Mouse (Mus musculus) midbrain, embryonic 11.5 days (tissue): ENCODE data around the gene Hsd3b6. TPM values are rescaled to one million over a fixed set of nuclear protein-coding genes. Genes with fewer than 3 reads are reported as not detected.
"Not testable (repeated sequence)": the region's sequence is repeated elsewhere in the genome, so short reads cannot be mapped to it uniquely, and the experiment has no call there.

ENCODE experiments used
- ATAC-seq: fragments of 200-750 bp; cut with Nextera tagmentation; 2 replicates; pipeline ENCODE4 v1.8.0; 2017; ENCODE audit warnings: moderate TSS enrichment, moderate library complexity; ENCODE audit not compliant: low FRiP score
- DNase-seq: peaks from one replicate; pipeline ENCODE4 v3.0.0; 2015; ENCODE audit warnings: low spot score; ENCODE audit errors: missing footprints
- H3K27ac ChIP-seq: fragments of 300-500 bp; sonication (generic); 2 replicates; pipeline ENCODE4 v1.5.1; 2014; ENCODE audit warnings: low read depth, low read length
- H3K27me3 ChIP-seq: fragments of 300-500 bp; sonication (generic); 2 replicates; pipeline ENCODE4 v1.6.1; 2014; ENCODE audit warnings: mild to moderate bottlenecking, low read length, moderate library complexity, mixed read lengths; ENCODE audit not compliant: control insufficient read depth, insufficient read depth
- H3K36me3 ChIP-seq: fragments of 300-500 bp; sonication (generic); 2 replicates; pipeline ENCODE4 v1.6.1; 2014; ENCODE audit warnings: mild to moderate bottlenecking, low read length, moderate library complexity, mixed read lengths; ENCODE audit not compliant: control insufficient read depth, insufficient read depth
- H3K4me1 ChIP-seq: fragments of 300-500 bp; sonication (generic); 2 replicates; pipeline ENCODE4 v1.6.1; 2014; ENCODE audit warnings: low read length; ENCODE audit not compliant: control insufficient read depth, insufficient read depth
- H3K4me2 ChIP-seq: fragments of 300-500 bp; sonication (generic); 2 replicates; pipeline ENCODE4 v1.6.1; 2014; ENCODE audit warnings: mild to moderate bottlenecking, moderate library complexity
- H3K4me3 ChIP-seq: fragments of 300-500 bp; sonication (generic); 2 replicates; pipeline ENCODE4 v1.5.1; 2014; ENCODE audit warnings: low read depth, low read length
- H3K9ac ChIP-seq: fragments of 300-500 bp; sonication (generic); 2 replicates; pipeline ENCODE4 v1.6.1; 2014; ENCODE audit warnings: low read length
- H3K9me3 ChIP-seq: fragments of 300-500 bp; sonication (generic); 2 replicates; pipeline ENCODE4 v1.6.1; 2016; ENCODE audit warnings: low read length; ENCODE audit not compliant: control insufficient read depth
- WGBS: fragments of 180-500 bp; shearing (Covaris S2); extraction: QIAGEN DNeasy Blood & Tissue Kit; methylation state at CpG from one replicate; pipeline ENCODE4 v1.1.7; 2014; 5-methylcytosine and 5-hydroxymethylcytosine counted together
- polyA plus RNA-seq: library from polyadenylated mRNA; unstranded; fragments of >200 nt; fragmentation: Nextera tagmentation; extraction: Ambion mirVana; gene quantifications from 2 replicates; pipeline ENCODE4 v1.2.1, GENCODE M21; 2014

The Hsd3b6 gene
- polyA plus RNA-seq, 1 experiment from 2014 or later = 18.8 TPM

DNA sequence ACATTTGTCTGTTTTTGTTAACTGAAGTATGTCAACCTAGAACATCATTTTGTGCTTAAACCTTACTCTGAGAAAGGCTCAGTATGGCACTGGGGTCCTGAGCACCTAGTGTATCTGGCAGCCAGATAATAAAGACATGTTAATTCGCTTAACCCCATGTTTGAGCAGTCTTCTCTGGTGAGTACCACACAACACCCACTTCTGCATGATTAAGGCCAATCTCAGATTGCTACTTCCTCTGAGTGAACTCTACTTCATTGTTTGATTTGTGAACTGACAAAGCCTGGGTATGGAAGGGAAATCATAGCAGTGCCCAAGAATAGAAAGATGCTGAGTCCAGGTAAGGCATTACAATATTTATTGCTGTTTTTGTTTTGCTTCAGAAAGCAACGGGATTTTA, 37.6 kb upstream of the Hsd3b6 start:
- no peaks in the 10 kb centered on the region for H3K36me3 ChIP-seq
- 84% methylated on average over 2 of the region's 2 CpGs for WGBS
- no peak overlapping the region for H3K9ac ChIP-seq
- no peaks in the 10 kb centered on the region for H3K9me3 ChIP-seq
- no peaks in the 10 kb centered on the region for H3K27me3 ChIP-seq
- DNase-seq (no peak), ATAC-seq (no peak)
- no peaks in the 10 kb centered on the region for H3K4me1 ChIP-seq
- H3K4me2 ChIP-seq = no peak overlapping the region
- no peak overlapping the region for H3K4me3 ChIP-seq
- H3K27ac ChIP-seq = no peak overlapping the region

GRCm38 (mm10) chr3:98850262-98850661, 36.0 kb upstream of the Hsd3b6 start:
- no peak overlapping the region for H3K4me2 ChIP-seq
- H3K27me3 ChIP-seq = no peaks in the 10 kb centered on the region
- no peaks in the 10 kb centered on the region for H3K36me3 ChIP-seq
- no peaks in the 10 kb centered on the region for H3K4me1 ChIP-seq
- H3K9ac ChIP-seq = no peak overlapping the region
- no peak for DNase-seq
- no peak overlapping the region for H3K27ac ChIP-seq
- no peak overlapping the region for H3K4me3 ChIP-seq
- WGBS = 88% methylated on average over 5 of the region's 5 CpGs
- H3K9me3 ChIP-seq = no peaks in the 10 kb centered on the region
- ATAC-seq = no peak

DNA sequence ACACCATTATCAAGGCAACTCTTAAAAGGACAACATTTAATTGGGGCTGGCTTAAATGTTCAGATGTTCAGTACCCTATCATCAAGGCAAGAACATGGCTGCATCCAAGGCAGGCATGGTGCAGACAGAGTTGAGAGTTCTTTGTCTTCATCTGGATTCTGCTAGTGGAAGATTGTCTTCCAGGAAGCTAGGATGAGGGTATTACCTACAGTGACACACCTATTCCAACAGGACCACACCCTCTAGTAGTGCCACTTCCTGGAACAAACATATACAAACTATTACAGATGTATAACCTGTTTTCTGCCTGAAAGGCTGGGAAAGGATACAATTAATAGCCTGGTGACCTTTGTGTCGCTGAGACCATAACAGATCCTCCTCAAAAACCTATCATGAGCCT, 34.7 kb upstream of the Hsd3b6 start:
- Histone ChIP-seq H3K4me3 (no peak overlapping the region), H3K9me3 (no peaks in the 10 kb centered on the region), H3K27ac (no peak overlapping the region), H3K4me1 (no peaks in the 10 kb centered on the region), H3K4me2 (no peak overlapping the region), H3K36me3 (no peaks in the 10 kb centered on the region), H3K27me3 (no peaks in the 10 kb centered on the region), H3K9ac (no peak overlapping the region)
- no peak for ATAC-seq
- WGBS = 86% methylated on average over 1 of the region's 1 CpGs
- no peak for DNase-seq

- H3K4me2 ChIP-seq, H3K9ac ChIP-seq, ATAC-seq, H3K4me1 ChIP-seq, H3K27me3 ChIP-seq, DNase-seq, H3K27ac ChIP-seq, H3K36me3 ChIP-seq, H3K4me3 ChIP-seq, H3K9me3 ChIP-seq: not testable (repeated sequence)
- WGBS = 94% methylated on average over 5 of the region's 6 CpGs
These were observed 1.6 kb downstream of the Hsd3b6 start for GRCm38 (mm10) chr3:98812653-98813052.

DNA sequence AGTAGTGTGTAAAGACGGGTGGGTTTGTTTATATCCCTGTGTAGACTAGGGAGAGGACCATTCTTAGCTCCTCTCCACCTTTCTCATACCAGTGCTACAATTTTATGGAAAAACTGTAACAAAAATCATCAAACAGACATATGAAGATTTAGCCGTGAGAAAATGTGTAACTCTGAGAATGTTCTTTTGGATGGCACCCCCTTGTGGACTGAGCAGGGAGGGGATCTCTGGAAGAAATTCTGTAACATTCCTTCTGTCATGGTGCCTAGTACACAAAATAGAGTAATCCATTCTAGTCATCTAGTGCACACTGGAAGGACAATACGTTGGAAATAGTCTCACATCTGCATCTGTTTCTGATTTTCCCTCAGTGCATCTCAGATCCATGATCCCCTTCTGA, 9.2 kb downstream of the Hsd3b6 start:
- H3K36me3 ChIP-seq, H3K9ac ChIP-seq, H3K4me3 ChIP-seq, ATAC-seq, H3K9me3 ChIP-seq, H3K27ac ChIP-seq, H3K4me1 ChIP-seq, H3K4me2 ChIP-seq, H3K27me3 ChIP-seq, DNase-seq: not testable (repeated sequence)
- WGBS = 52% methylated on average over 3 of the region's 3 CpGs

DNA sequence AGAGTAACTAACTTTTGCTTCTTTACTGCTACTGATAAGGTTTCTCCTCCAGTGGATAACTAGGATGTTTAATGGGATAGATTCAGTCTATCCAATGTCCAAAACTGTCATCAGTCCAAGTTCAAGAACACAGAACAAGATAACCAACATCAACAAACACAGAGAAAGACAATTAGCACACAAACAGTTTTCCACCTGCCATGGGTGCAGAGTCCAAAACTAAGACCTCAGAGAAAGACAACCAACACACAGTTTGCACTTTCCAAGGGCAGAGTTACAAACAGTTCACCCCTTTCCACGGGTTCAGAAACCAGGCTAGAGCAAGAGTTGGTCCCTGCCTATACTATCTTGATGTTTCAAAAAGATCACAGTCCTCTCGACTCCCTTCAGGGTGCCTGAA, 27.7 kb downstream of the Hsd3b6 start:
- no peak overlapping the region for H3K4me2 ChIP-seq
- no peaks in the 10 kb centered on the region for H3K36me3 ChIP-seq
- no peak overlapping the region for H3K9ac ChIP-seq
- no peak overlapping the region for H3K4me3 ChIP-seq
- H3K27me3 ChIP-seq = no peaks in the 10 kb centered on the region
- H3K4me1 ChIP-seq = no peaks in the 10 kb centered on the region
- DNase-seq (no peak), ATAC-seq (no peak)
- H3K9me3 ChIP-seq = no peaks in the 10 kb centered on the region
- no peak overlapping the region for H3K27ac ChIP-seq
- 67% methylated on average over 2 of the region's 2 CpGs for WGBS

DNA sequence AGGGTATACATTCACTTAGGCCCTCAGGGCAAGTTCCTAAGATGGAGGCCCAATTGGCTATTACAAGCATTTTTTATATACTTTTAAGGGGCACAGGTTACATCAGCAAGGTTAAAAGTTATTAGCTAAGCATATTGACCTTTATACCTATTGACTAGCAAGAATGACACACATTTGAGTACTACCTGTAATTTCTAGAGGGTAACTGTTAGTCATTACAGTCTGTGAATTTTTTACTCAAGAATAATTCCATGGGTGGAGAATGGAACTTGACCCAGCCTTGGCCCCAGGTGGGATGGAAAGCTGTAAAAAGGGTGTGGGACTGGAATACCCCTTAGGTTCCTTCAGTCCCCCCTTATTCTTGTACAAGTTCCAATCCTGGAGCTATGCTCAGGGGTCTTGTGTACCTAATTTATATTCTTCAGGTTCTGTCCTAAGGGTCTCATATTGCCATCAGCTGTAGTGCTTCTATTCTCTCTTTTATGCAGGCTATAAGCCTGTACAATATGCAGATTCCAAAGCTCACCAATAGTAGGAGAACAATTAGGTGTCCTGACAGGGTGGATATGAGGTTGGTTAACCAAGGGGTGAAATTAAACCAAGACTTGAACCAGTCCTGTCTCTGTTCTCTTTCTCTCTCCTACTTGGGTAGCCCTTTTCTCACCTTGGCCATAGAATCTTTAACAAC, 31.9 kb downstream of the Hsd3b6 start:
- no peak overlapping the region for H3K4me3 ChIP-seq
- H3K9me3 ChIP-seq = no peaks in the 10 kb centered on the region
- H3K4me2 ChIP-seq = no peak overlapping the region
- H3K36me3 ChIP-seq = no peaks in the 10 kb centered on the region
- H3K27ac ChIP-seq = no peak overlapping the region
- H3K27me3 ChIP-seq = no peaks in the 10 kb centered on the region
- DNase-seq (no peak), ATAC-seq (no peak)
- no peak overlapping the region for H3K9ac ChIP-seq
- H3K4me1 ChIP-seq = no peaks in the 10 kb centered on the region

DNA sequence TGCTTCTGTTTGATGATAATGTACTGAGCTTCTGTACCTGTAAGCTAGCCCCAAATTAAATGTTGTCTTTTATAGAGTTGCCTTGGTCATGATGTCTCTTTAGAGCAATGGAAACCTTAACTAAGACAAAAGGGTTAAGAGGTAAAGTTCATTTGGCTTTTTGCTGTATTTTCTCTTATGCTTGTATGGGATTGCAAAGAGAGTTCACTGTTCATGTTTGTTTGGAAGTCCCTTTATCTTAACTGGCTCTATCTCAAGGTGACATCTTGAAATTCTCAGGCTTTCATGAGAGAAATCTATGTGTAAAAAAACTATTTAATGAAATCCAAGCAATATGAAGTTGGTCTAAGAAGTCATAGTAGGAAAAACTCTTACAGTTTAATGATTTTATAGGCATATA, 33.3 kb downstream of the Hsd3b6 start:
- H3K36me3 ChIP-seq = no peaks in the 10 kb centered on the region
- ATAC-seq = no peak
- no peak for DNase-seq
- no peak overlapping the region for H3K27ac ChIP-seq
- H3K27me3 ChIP-seq = no peaks in the 10 kb centered on the region
- H3K9me3 ChIP-seq = no peaks in the 10 kb centered on the region
- H3K4me1 ChIP-seq = no peaks in the 10 kb centered on the region
- H3K4me2 ChIP-seq = no peak overlapping the region
- H3K4me3 ChIP-seq = no peak overlapping the region
- no peak overlapping the region for H3K9ac ChIP-seq

- Histone ChIP-seq H3K27ac (no peak overlapping the region), H3K4me2 (no peak overlapping the region), H3K27me3 (no peaks in the 10 kb centered on the region), H3K9ac (no peak overlapping the region), H3K4me3 (no peak overlapping the region), H3K4me1 (no peaks in the 10 kb centered on the region), H3K36me3 (no peaks in the 10 kb centered on the region), H3K9me3 (no peaks in the 10 kb centered on the region)
- no peak for ATAC-seq
- DNase-seq = no peak
These were observed 50.1 kb downstream of the Hsd3b6 start for GRCm38 (mm10) chr3:98764155-98764554.

GRCm38 (mm10) chr3:98756836-98757235, 57.4 kb downstream of the Hsd3b6 start:
- Histone ChIP-seq H3K27me3 (no peaks in the 10 kb centered on the region), H3K36me3 (no peaks in the 10 kb centered on the region), H3K27ac (no peak overlapping the region), H3K9ac (no peak overlapping the region), H3K4me1 (no peaks in the 10 kb centered on the region), H3K4me3 (no peak overlapping the region), H3K4me2 (no peak overlapping the region), H3K9me3 (no peaks in the 10 kb centered on the region)
- DNase-seq (no peak), ATAC-seq (no peak)
- WGBS = 85% methylated on average over 3 of the region's 3 CpGs
